Mouse (Mus musculus) midbrain, postnatal 0 days (tissue): Measurements from ENCODE around the gene Vps50. TPM values are rescaled to one million over a fixed set of nuclear protein-coding genes. Genes with fewer than 3 reads are reported as not detected.
"Not testable (repeated sequence)": the region's sequence is repeated elsewhere in the genome, so short reads cannot be mapped to it uniquely, and the experiment has no call there.

Experiments
- ATAC-seq: fragments of 200-750 bp; cut with Nextera tagmentation; 2 replicates; pipeline ENCODE4 v1.8.0; 2017; ENCODE audit warnings: moderate number of reproducible peaks, mild to moderate bottlenecking, moderate TSS enrichment, moderate library complexity; ENCODE audit not compliant: low FRiP score
- DNase-seq: peaks from one replicate; pipeline ENCODE4 v3.0.0-alpha.2; 2015; ENCODE audit warnings: low spot score
- H3K27ac ChIP-seq: fragments of 300-500 bp; sonication (generic); 2 replicates; pipeline ENCODE4 v1.5.1; 2014; ENCODE audit warnings: low read depth, mild to moderate bottlenecking, low read length, mixed read lengths
- H3K27me3 ChIP-seq: fragments of 300-500 bp; sonication (generic); 2 replicates; pipeline ENCODE4 v1.6.1; 2014; ENCODE audit warnings: low read length, control low read depth, mixed read lengths; ENCODE audit not compliant: insufficient read depth
- H3K36me3 ChIP-seq: fragments of 300-500 bp; sonication (generic); 2 replicates; pipeline ENCODE4 v1.6.1; 2014; ENCODE audit warnings: low read length, control low read depth, mixed read lengths; ENCODE audit not compliant: insufficient read depth
- H3K4me1 ChIP-seq: fragments of 300-500 bp; sonication (generic); 2 replicates; pipeline ENCODE4 v1.6.1; 2014; ENCODE audit warnings: mild to moderate bottlenecking, control low read depth, antibody characterized with exemption, low read length, mixed read lengths; ENCODE audit not compliant: insufficient read depth
- H3K4me2 ChIP-seq: fragments of 300-500 bp; sonication (generic); 2 replicates; pipeline ENCODE4 v1.6.1; 2014; ENCODE audit warnings: low read depth, mild to moderate bottlenecking, low read length, mixed read lengths; ENCODE audit not compliant: poor library complexity, severe bottlenecking
- H3K4me3 ChIP-seq: fragments of 300-500 bp; sonication (generic); 2 replicates; pipeline ENCODE4 v1.5.1; 2014; ENCODE audit warnings: low read depth, mild to moderate bottlenecking, low read length, moderate library complexity
- H3K9ac ChIP-seq: fragments of 300-500 bp; sonication (generic); replicated peaks from 2 replicates; pipeline ENCODE4 v1.6.1; 2014; ENCODE audit warnings: mild to moderate bottlenecking, low read length, moderate library complexity, mixed read lengths; ENCODE audit not compliant: poor library complexity, severe bottlenecking
- H3K9me3 ChIP-seq: fragments of 300-500 bp; sonication (generic); 2 replicates; pipeline ENCODE4 v1.6.1; 2016; ENCODE audit warnings: low read length, control low read depth
- CTCF ChIP-seq: IDR thresholded peaks from 2 replicates; pipeline ENCODE4 v1.5.1; 2016; ENCODE audit warnings: antibody characterized with exemption, mild to moderate bottlenecking
- WGBS: fragments of 180-500 bp; shearing (Covaris S2); extraction: QIAGEN DNeasy Blood & Tissue Kit; methylation state at CpG from one replicate; pipeline ENCODE4 v1.1.7; 2014; 5-methylcytosine and 5-hydroxymethylcytosine counted together
- polyA plus RNA-seq: library from polyadenylated mRNA; unstranded; fragments of >200 nt; fragmentation: Nextera tagmentation; extraction: Ambion mirVana; gene quantifications from 2 replicates; pipeline ENCODE4 v1.2.1, GENCODE M21; 2015
- total RNA-seq: library from RNA; depleted of rRNA; stranded (reverse); fragments of >200 nt; gene quantifications from 2 replicates; pipeline ENCODE4 v1.2.3, GENCODE M21; 2014

Vps50 gene
- total and polyA plus RNA-seq, 2 experiments from 2014 or later: 36.5 to 51.8 TPM

- Histone ChIP-seq H3K27ac (no peak overlapping the region), H3K36me3 (peaks cover 4% of the 10 kb centered on the region; the same call in 1 of the 2 replicates), H3K9me3 (no peaks in the 10 kb centered on the region), H3K4me2 (no peak overlapping the region), H3K27me3 (no peaks in the 10 kb centered on the region), H3K4me3 (no peak overlapping the region), H3K9ac (no peak overlapping the region), H3K4me1 (no peaks in the 10 kb centered on the region)
- DNase-seq: no peak
- ATAC-seq: no peak
- 78% methylated on average over 4 of the region's 4 CpGs for WGBS
- no peak for TF ChIP-seq CTCF
Observed at GRCm38 (mm10) chr6:3557177-3557576, 59.0 kb downstream of the Vps50 start.

- peaks cover 4% of the 10 kb centered on the region; the same call in 1 of the 2 replicates for H3K36me3 ChIP-seq
- no peak for DNase-seq
- no peaks in the 10 kb centered on the region for H3K27me3 ChIP-seq
- no peak overlapping the region for H3K9ac ChIP-seq
- ATAC-seq: no peak
- H3K4me2 ChIP-seq: no peak overlapping the region
- no peaks in the 10 kb centered on the region for H3K9me3 ChIP-seq
- no peak overlapping the region for H3K27ac ChIP-seq
- no peak overlapping the region for H3K4me3 ChIP-seq
- no peak for TF ChIP-seq CTCF
- WGBS: 68% methylated on average over 5 of the region's 5 CpGs
- no peaks in the 10 kb centered on the region for H3K4me1 ChIP-seq
Observed at GRCm38 (mm10) chr6:3560009-3560408, 61.8 kb downstream of the Vps50 start.

GRCm38 (mm10) chr6:3562301-3562700, 64.1 kb downstream of the Vps50 start:
- no peak overlapping the region for H3K9ac ChIP-seq
- H3K9me3 ChIP-seq: no peaks in the 10 kb centered on the region
- no peaks in the 10 kb centered on the region for H3K27me3 ChIP-seq
- 0 out of 2 replicates have a peak, but pooled peaks cover 5% of the 10 kb centered on the region for H3K36me3 ChIP-seq
- no peak overlapping the region for H3K4me3 ChIP-seq
- H3K4me2 ChIP-seq: no peak overlapping the region
- TF ChIP-seq CTCF: no peak
- DNase-seq: peak; percentile 19
- H3K27ac ChIP-seq: no peak overlapping the region
- no peak for ATAC-seq
- no peaks in the 10 kb centered on the region for H3K4me1 ChIP-seq

- not testable (repeated sequence) for H3K27ac ChIP-seq, H3K36me3 ChIP-seq, H3K27me3 ChIP-seq, H3K4me2 ChIP-seq, H3K4me3 ChIP-seq, H3K9me3 ChIP-seq, DNase-seq, H3K4me1 ChIP-seq, H3K9ac ChIP-seq, ATAC-seq
Observed at GRCm38 (mm10) chr6:3564118-3564517, 65.9 kb downstream of the Vps50 start.

GRCm38 (mm10) chr6:3565005-3565404, 66.8 kb downstream of the Vps50 start:
- H3K27ac ChIP-seq: no peak overlapping the region
- ATAC-seq (no peak), DNase-seq (no peak)
- no peak overlapping the region for H3K9ac ChIP-seq
- H3K4me2 ChIP-seq: no peak overlapping the region
- no peaks in the 10 kb centered on the region for H3K27me3 ChIP-seq
- TF ChIP-seq CTCF: no peak
- H3K4me3 ChIP-seq: no peak overlapping the region
- H3K36me3 ChIP-seq: 0 out of 2 replicates have a peak, but pooled peaks cover 5% of the 10 kb centered on the region
- no peaks in the 10 kb centered on the region for H3K9me3 ChIP-seq
- no peaks in the 10 kb centered on the region for H3K4me1 ChIP-seq
- WGBS: 98% methylated on average over 4 of the region's 4 CpGs

- ATAC-seq (no peak), DNase-seq (no peak)
- Histone ChIP-seq H3K4me1 (no peaks in the 10 kb centered on the region), H3K36me3 (peaks cover 5% of the 10 kb centered on the region; the same call in 1 of the 2 replicates), H3K27ac (no peak overlapping the region), H3K27me3 (no peaks in the 10 kb centered on the region), H3K9me3 (no peaks in the 10 kb centered on the region), H3K4me2 (no peak overlapping the region), H3K4me3 (no peak overlapping the region), H3K9ac (no peak overlapping the region)
- no peak for TF ChIP-seq CTCF
- 93% methylated on average over 1 of the region's 1 CpGs for WGBS
Observed at GRCm38 (mm10) chr6:3565667-3566066, 67.5 kb downstream of the Vps50 start.
